Mouse (Mus musculus) limb, embryonic 12.5 days (tissue): ENCODE measurements at regions not wholly inside any gene's neighbourhood (a gene's known extent, or its start where the extent isn't known, plus 50 kb on each side); places are given as distances from the start of the nearest gene placed in this dataset.

ENCODE experiments used
- ATAC-seq: fragments of 200-750 bp; cut with Nextera tagmentation; 2 replicates; pipeline ENCODE4 v1.8.0; 2017; ENCODE audit warnings: low read depth, moderate TSS enrichment; ENCODE audit not compliant: insufficient number of reproducible peaks, insufficient read depth, low FRiP score, low TSS enrichment
- H3K27ac ChIP-seq: fragments of 300-500 bp; sonication (generic); 2 replicates; pipeline ENCODE4 v1.5.1; 2016; ENCODE audit warnings: mild to moderate bottlenecking, moderate library complexity
- H3K27me3 ChIP-seq: fragments of 300-500 bp; sonication (generic); 2 replicates; pipeline ENCODE4 v1.6.1; 2016; ENCODE audit warnings: mild to moderate bottlenecking, moderate library complexity
- H3K36me3 ChIP-seq: fragments of 300-500 bp; sonication (generic); 2 replicates; pipeline ENCODE4 v1.6.1; 2016; ENCODE audit warnings: mild to moderate bottlenecking, moderate library complexity
- H3K4me1 ChIP-seq: fragments of 300-500 bp; sonication (generic); replicated peaks from 2 replicates; pipeline ENCODE4 v1.6.1; 2016
- H3K4me2 ChIP-seq: fragments of 300-500 bp; sonication (generic); 2 replicates; pipeline ENCODE4 v1.6.1; 2016; ENCODE audit warnings: mild to moderate bottlenecking, moderate library complexity
- H3K4me3 ChIP-seq: fragments of 300-500 bp; sonication (generic); replicated peaks from 2 replicates; pipeline ENCODE4 v1.5.1; 2016; ENCODE audit warnings: mild to moderate bottlenecking
- H3K9ac ChIP-seq: fragments of 300-500 bp; sonication (generic); replicated peaks from 2 replicates; pipeline ENCODE4 v1.6.1; 2016; ENCODE audit warnings: mild to moderate bottlenecking, moderate library complexity
- H3K9me3 ChIP-seq: fragments of 300-500 bp; sonication (generic); 2 replicates; pipeline ENCODE4 v1.6.1; 2016; ENCODE audit warnings: mild to moderate bottlenecking, moderate library complexity
- WGBS: fragments of 180-500 bp; shearing (Covaris S2); methylation state at CpG from one replicate; pipeline ENCODE4 v1.1.7; 2016; 5-methylcytosine and 5-hydroxymethylcytosine counted together

GRCm38 (mm10) chr6:141027787-141028186, 221.3 kb upstream of the Pde3a start:
- 84% methylated on average over 5 of the region's 5 CpGs for WGBS
- Histone ChIP-seq H3K4me1 (no peaks in the 10 kb centered on the region), H3K27ac (no peak overlapping the region), H3K27me3 (no peaks in the 10 kb centered on the region), H3K9me3 (no peaks in the 10 kb centered on the region), H3K4me3 (no peak overlapping the region), H3K36me3 (no peaks in the 10 kb centered on the region), H3K4me2 (no peak overlapping the region), H3K9ac (no peak overlapping the region)
- no peak for ATAC-seq

DNA sequence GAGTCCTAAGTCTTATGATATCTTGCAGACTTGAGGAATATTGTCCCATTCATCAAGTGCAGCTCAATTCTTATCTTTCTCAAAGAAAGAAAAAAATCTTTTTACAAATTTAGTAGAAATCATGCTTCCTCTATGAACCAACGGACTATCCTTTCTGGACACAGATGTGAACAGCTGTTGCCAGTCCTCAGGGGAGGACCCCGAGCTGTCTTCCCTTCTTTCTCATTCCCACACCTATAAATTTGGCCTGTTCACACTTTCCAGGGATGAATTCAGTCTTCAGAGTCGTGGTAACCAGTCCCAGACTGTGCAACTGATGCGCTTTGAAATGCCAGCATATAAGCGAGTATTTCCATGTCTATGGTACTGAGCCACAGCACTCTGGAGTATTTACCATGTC, 214.2 kb upstream of the Pde3a start:
- Histone ChIP-seq H3K9me3 (no peaks in the 10 kb centered on the region), H3K27me3 (no peaks in the 10 kb centered on the region), H3K4me2 (no peak overlapping the region), H3K36me3 (no peaks in the 10 kb centered on the region), H3K4me3 (no peak overlapping the region), H3K9ac (no peak overlapping the region), H3K4me1 (no peaks in the 10 kb centered on the region), H3K27ac (no peak overlapping the region)
- 72% methylated on average over 5 of the region's 5 CpGs for WGBS
- ATAC-seq, result no peak

DNA sequence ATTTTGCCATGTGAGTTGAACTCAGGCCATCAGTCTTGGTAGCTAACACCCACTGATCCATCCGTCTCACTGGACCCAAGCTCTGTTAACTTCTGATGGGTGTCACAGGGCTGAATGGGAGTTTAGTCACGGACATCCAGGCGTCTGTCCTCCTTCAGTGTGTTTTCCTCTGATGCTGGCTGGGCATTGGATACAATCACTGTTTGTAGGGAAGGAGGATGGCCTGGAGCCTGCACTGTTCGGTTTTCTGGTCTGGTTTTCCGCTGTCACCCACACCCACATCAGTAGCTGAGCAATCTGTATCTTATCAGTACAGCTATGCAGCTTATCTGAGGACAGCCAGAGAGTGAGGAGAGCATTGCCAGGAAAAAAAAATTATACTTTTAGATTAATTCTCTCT, 207.7 kb upstream of the Pde3a start:
- Histone ChIP-seq H3K36me3 (no peaks in the 10 kb centered on the region), H3K4me3 (no peak overlapping the region), H3K27ac (no peak overlapping the region), H3K4me2 (no peak overlapping the region), H3K27me3 (no peaks in the 10 kb centered on the region), H3K4me1 (no peaks in the 10 kb centered on the region), H3K9me3 (no peaks in the 10 kb centered on the region), H3K9ac (no peak overlapping the region)
- WGBS, result 72% methylated on average over 5 of the region's 5 CpGs
- no peak for ATAC-seq

GRCm38 (mm10) chr6:141041781-141042625, 207.1 kb upstream of the Pde3a start:
- no peaks in the 10 kb centered on the region for H3K9me3 ChIP-seq
- no peaks in the 10 kb centered on the region for H3K27me3 ChIP-seq
- 77% methylated on average over 16 of the region's 16 CpGs for WGBS
- ATAC-seq, result no peak
- H3K9ac ChIP-seq, result no peak overlapping the region
- H3K4me1 ChIP-seq, result no peaks in the 10 kb centered on the region
- H3K27ac ChIP-seq, result no peak overlapping the region
- H3K4me3 ChIP-seq, result no peak overlapping the region
- no peaks in the 10 kb centered on the region for H3K36me3 ChIP-seq
- H3K4me2 ChIP-seq, result no peak overlapping the region

DNA sequence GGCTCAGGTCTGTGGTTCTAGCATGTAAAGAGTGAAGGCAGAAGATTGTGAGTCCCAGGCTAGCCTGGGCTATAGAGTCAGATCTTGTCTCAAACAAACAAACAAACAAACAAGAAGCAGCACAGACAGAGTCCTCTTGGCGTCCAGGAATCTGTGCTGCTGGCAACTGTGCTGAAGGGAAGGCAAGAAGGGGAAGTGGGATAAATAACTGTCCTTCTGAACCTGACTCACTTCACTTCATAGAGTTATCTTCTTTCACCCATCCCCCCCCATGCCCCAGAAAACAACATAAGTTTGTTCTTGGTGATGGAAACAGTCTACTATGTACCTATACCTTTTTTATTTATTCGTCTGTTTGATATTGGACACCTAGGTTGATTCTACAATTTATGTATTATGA, 200.8 kb upstream of the Pde3a start:
- Histone ChIP-seq H3K9ac (no peak overlapping the region), H3K27me3 (no peaks in the 10 kb centered on the region), H3K9me3 (no peaks in the 10 kb centered on the region), H3K4me2 (no peak overlapping the region), H3K27ac (no peak overlapping the region), H3K4me1 (0 out of 2 replicates have a peak, but pooled peaks cover 5% of the 10 kb centered on the region), H3K4me3 (no peak overlapping the region), H3K36me3 (no peaks in the 10 kb centered on the region)
- no peak for ATAC-seq
- WGBS, result 89% methylated on average over 2 of the region's 2 CpGs

DNA sequence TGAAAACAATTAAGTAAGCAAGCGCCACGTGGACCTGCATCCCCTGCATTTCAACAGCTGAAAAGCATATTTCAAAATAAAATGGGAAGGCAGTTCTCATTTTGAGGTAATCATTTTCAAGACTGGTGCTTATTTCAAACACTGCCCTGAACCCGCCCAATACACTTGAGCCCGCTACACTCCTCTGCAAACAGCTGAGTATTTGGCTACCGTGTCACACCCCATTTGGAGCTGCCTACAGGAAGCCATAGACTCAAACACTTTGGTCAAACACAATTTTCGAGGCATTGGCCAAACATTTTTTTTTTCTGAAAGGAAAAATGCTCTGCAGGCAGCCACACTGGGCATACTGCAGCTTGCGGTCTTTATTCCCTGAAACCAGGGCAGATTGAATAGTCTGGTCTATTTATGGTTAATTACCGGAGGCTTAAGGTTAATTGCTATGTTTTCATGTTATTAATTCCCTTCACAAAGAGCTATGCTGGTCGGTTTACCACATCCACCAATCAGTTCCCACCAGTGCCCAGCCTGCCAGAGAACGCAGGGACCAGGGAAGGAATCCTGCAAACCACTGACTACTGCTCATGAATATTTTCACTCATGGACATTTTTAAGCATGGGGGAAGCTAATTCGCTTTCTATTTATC, 198.9 kb upstream of the Pde3a start:
- H3K4me1 ChIP-seq, result 0 out of 2 replicates have a peak, but pooled peaks cover 5% of the 10 kb centered on the region
- H3K27ac ChIP-seq, result no peak overlapping the region
- ATAC-seq, result peak; percentile 50; the same call in 1 of the 2 replicates
- H3K4me2 ChIP-seq, result no peak overlapping the region
- no peaks in the 10 kb centered on the region for H3K36me3 ChIP-seq
- H3K27me3 ChIP-seq, result no peaks in the 10 kb centered on the region
- 44% methylated on average over 11 of the region's 11 CpGs for WGBS
- H3K9ac ChIP-seq, result no peak overlapping the region
- no peak overlapping the region for H3K4me3 ChIP-seq
- H3K9me3 ChIP-seq, result no peaks in the 10 kb centered on the region

GRCm38 (mm10) chr6:141054026-141054425, 195.0 kb upstream of the Pde3a start:
- H3K4me3 ChIP-seq, result no peak overlapping the region
- no peaks in the 10 kb centered on the region for H3K9me3 ChIP-seq
- 80% methylated on average over 7 of the region's 7 CpGs for WGBS
- no peak overlapping the region for H3K4me2 ChIP-seq
- H3K27ac ChIP-seq, result no peak overlapping the region
- 0 out of 2 replicates have a peak, but pooled peaks cover 5% of the 10 kb centered on the region for H3K4me1 ChIP-seq
- no peak overlapping the region for H3K9ac ChIP-seq
- H3K36me3 ChIP-seq, result no peaks in the 10 kb centered on the region
- no peaks in the 10 kb centered on the region for H3K27me3 ChIP-seq
- ATAC-seq, result no peak

DNA sequence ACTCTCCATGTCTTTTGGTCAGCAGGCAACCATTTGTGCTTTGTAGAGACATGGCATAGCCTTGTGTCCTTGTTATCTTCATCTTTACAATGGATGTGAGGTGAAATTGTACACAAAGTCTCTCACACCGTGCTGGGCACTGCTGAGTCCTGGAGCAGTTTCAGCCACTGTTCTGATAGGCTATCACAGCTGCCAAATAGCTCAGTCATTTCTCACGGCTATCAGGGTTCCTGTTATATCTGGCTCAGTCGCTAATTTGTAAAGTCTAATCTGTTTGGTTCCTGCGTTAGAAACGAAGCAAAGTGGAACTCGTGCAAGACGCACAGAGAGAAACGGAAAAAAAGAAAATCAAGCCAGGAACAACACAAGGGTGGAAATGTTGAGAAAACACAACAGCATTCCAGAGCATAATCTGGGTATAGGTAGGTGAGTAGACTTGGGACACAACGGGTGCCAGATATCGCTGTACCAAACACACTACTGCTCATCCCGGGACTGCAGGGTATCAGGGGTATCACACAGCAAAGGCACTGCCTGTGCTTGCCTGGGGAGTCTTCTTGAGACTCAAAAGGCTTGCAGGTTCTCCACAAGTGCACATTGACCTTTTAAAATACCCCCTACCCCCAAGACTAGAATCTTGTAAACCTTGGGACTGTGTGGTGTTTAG, 189.7 kb upstream of the Pde3a start:
- H3K27me3 ChIP-seq, result no peaks in the 10 kb centered on the region
- H3K9me3 ChIP-seq, result no peaks in the 10 kb centered on the region

DNA sequence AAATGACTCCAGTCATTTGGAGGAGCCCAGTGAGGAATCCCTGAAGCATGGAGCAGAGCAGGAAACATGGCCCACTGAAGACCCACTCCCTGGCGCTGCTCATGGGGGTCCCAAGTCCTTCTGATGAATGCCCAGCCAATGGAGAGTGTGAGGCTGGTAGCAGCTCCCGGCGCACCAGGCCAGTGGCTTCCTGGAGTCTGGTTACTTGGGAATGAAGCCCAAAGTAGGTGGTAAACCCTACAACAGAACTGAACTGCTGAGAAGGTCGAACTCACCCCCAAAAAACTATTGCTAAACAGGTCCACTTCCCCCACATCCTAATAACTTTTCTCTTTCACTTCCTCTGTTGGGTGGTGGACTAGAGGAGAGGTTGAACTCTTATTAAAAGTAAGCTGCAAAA, 183.3 kb upstream of the Pde3a start:
- Histone ChIP-seq H3K4me2 (no peak overlapping the region), H3K9ac (no peak overlapping the region), H3K27me3 (no peaks in the 10 kb centered on the region), H3K4me3 (no peak overlapping the region), H3K36me3 (no peaks in the 10 kb centered on the region), H3K4me1 (no peaks in the 10 kb centered on the region), H3K9me3 (no peaks in the 10 kb centered on the region), H3K27ac (no peak overlapping the region)
- ATAC-seq, result no peak
- 78% methylated on average over 4 of the region's 4 CpGs for WGBS

More for the DNA sequence above, 189.7 kb upstream of the Pde3a start:
- Histone ChIP-seq H3K4me1 (no peaks in the 10 kb centered on the region), H3K36me3 (no peaks in the 10 kb centered on the region), H3K9ac (no peak overlapping the region), H3K27ac (no peak overlapping the region), H3K4me2 (no peak overlapping the region), H3K4me3 (no peak overlapping the region)
- 93% methylated on average over 11 of the region's 11 CpGs for WGBS
- ATAC-seq, result no peak

DNA sequence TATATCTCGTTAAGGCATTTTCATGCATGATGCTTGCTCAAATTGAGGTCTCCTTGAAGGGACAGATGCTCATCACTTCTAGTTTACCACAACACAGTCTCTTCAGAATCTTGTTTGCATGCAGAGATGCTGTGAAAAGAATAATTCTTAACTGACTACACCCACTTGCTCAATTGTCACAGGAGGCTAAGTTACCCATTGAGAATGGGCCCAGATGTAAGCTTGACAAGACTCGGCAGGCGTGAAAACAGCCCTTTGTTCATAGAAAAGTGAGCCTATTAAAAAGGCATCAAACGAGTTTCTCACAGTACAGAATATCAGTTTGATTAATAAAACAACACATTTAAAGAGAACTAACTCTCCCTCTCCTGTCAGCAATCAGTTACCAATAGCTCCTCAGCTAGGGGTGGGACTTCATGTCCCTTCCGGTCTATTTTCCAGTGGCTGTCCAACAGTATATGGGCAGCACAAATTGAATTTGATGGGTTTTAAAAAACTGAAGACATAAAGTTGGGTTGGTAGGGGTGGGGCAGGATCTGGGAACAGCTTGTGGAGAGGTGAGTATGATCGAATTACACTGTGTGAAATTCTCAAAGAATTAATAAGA, 180.1 kb upstream of the Pde3a start:
- no peak overlapping the region for H3K9ac ChIP-seq
- H3K4me2 ChIP-seq, result no peak overlapping the region
- H3K4me3 ChIP-seq, result no peak overlapping the region
- no peaks in the 10 kb centered on the region for H3K36me3 ChIP-seq
- 75% methylated on average over 6 of the region's 6 CpGs for WGBS
- no peak overlapping the region for H3K27ac ChIP-seq
- no peaks in the 10 kb centered on the region for H3K9me3 ChIP-seq
- ATAC-seq, result no peak
- no peaks in the 10 kb centered on the region for H3K4me1 ChIP-seq
- no peaks in the 10 kb centered on the region for H3K27me3 ChIP-seq

GRCm38 (mm10) chr6:141069896-141070295, 179.2 kb upstream of the Pde3a start:
- no peak for ATAC-seq
- H3K4me2 ChIP-seq, result no peak overlapping the region
- no peaks in the 10 kb centered on the region for H3K36me3 ChIP-seq
- H3K9ac ChIP-seq, result no peak overlapping the region
- no peak overlapping the region for H3K4me3 ChIP-seq
- H3K27ac ChIP-seq, result no peak overlapping the region
- no peaks in the 10 kb centered on the region for H3K27me3 ChIP-seq
- H3K9me3 ChIP-seq, result no peaks in the 10 kb centered on the region
- WGBS, result 88% methylated on average over 6 of the region's 6 CpGs
- H3K4me1 ChIP-seq, result no peaks in the 10 kb centered on the region
